Mouse (Mus musculus) MEL (cell line): ENCODE measurements around the gene Elk3.

ENCODE experiments used
- CTCF ChIP-seq, 3 experiments: IDR thresholded peaks in 2 of 3; conservative IDR thresholded peaks in 1 of 3; 2 replicates each; pipeline ENCODE4 v1.5.1; 2011 to 2012; ENCODE audit warnings: low read length in 3 of 3, low read depth in 2 of 3, mild to moderate bottlenecking in 2 of 3, improper control_type of control experiment in 1 of 3, inconsistent platforms in 1 of 3, mixed read lengths in 1 of 3, moderate library complexity in 1 of 3; ENCODE audit not compliant: control insufficient read depth in 1 of 3, insufficient read depth in 1 of 3, poor library complexity in 1 of 3, severe bottlenecking in 1 of 3
- EP300 ChIP-seq, 2 experiments: IDR thresholded peaks; 2 replicates each; pipeline ENCODE4 v1.6.1; 2011; ENCODE audit warnings: improper control_type of control experiment in 2 of 2, low read length in 2 of 2, low read depth in 1 of 2, mild to moderate bottlenecking in 1 of 2
- ETS1 ChIP-seq: IDR thresholded peaks from 2 replicates; pipeline ENCODE4 v1.6.1; 2012; ENCODE audit warnings: low read depth, mild to moderate bottlenecking, inconsistent platforms, low read length, improper control_type of control experiment, moderate library complexity
- GATA1 ChIP-seq: IDR thresholded peaks from 2 replicates; pipeline ENCODE4 v1.6.1; 2011; ENCODE audit warnings: low read depth, low read length, improper control_type of control experiment
- MAX ChIP-seq: IDR thresholded peaks from 2 replicates; pipeline ENCODE4 v1.6.1; 2011; ENCODE audit warnings: low read length, improper control_type of control experiment
- NRF1 ChIP-seq: IDR thresholded peaks from 2 replicates; pipeline ENCODE4 v1.6.1; 2014; ENCODE audit warnings: low read depth, mild to moderate bottlenecking, inconsistent platforms, low read length, improper control_type of control experiment, moderate library complexity; ENCODE audit not compliant: poor library complexity, insufficient read depth, severe bottlenecking
- POLR2A ChIP-seq, 2 experiments: IDR thresholded peaks; 2 replicates each; pipeline ENCODE4 v1.6.1; 2011 to 2012; ENCODE audit warnings: low read length in 2 of 2, mild to moderate bottlenecking in 2 of 2, control low read depth in 1 of 2, improper control_type of control experiment in 1 of 2, low read depth in 1 of 2, moderate library complexity in 1 of 2; ENCODE audit not compliant: control insufficient read depth in 1 of 2, insufficient read depth in 1 of 2, poor library complexity in 1 of 2
- POLR2AphosphoS2 ChIP-seq: IDR thresholded peaks from 2 replicates; pipeline ENCODE4 v1.6.1; 2011; ENCODE audit warnings: low read length, improper control_type of control experiment
- POLR2AphosphoS5 ChIP-seq: IDR thresholded peaks from 2 replicates; pipeline ENCODE4 v1.6.1; 2012; ENCODE audit warnings: low read depth, borderline replicate concordance, mild to moderate bottlenecking, inconsistent platforms, low read length, moderate library complexity, mixed read lengths
- USF2 ChIP-seq, 2 experiments: IDR thresholded peaks; 2 replicates each; pipeline ENCODE4 v1.6.1; 2011 to 2012; ENCODE audit warnings: improper control_type of control experiment in 2 of 2, low read length in 2 of 2, borderline replicate concordance in 1 of 2, inconsistent platforms in 1 of 2, low read depth in 1 of 2, mild to moderate bottlenecking in 1 of 2; ENCODE audit not compliant: insufficient read depth in 1 of 2

DNA sequence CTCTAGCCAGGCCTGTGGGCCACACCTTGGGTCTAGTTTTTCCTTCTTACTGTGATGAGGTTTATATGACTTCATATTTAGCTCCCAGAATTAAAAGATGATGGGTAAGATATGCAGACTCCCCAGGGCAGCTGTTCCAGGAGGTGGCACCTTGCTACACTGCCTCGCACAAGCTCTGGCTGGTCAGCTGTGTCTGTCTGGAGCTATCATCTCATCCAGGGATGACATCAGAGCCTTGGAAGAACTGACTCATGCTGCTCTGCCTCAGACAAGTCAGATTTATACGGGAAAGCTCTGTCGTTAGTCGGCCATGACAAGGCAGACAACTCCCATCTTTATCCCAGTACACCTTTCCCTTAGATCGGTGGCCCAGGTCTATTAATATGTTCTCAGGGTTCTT, 46.2 kb upstream of the Elk3 start:
- TF ChIP-seq CTCF (IDR thresholded peaks at IDR 0.05 in 2 of 3, conservative IDR thresholded peaks at IDR 0.05 in 1 of 3; ENCODE audit: control insufficient read depth in 1 of 3, insufficient read depth in 1 of 3, low read depth in 2 of 3, low read length in 3 of 3, poor library complexity in 1 of 3, severe bottlenecking in 1 of 3): no peak
- no peak for TF ChIP-seq GATA1
- no peak for TF ChIP-seq POLR2A (IDR thresholded peaks at IDR 0.05; ENCODE audit: control insufficient read depth in 1 of 2, insufficient read depth in 1 of 2, low read depth in 1 of 2, low read length in 2 of 2, poor library complexity in 1 of 2)
- no peak for TF ChIP-seq USF2 (IDR thresholded peaks at IDR 0.05; ENCODE audit: borderline replicate concordance in 1 of 2, insufficient read depth in 1 of 2, low read depth in 1 of 2, low read length in 2 of 2)
- no peak for TF ChIP-seq POLR2AphosphoS2
- no peak for TF ChIP-seq POLR2AphosphoS5
- TF ChIP-seq ETS1: no peak
- TF ChIP-seq NRF1: no peak
- TF ChIP-seq EP300 (IDR thresholded peaks at IDR 0.05; ENCODE audit: low read depth in 1 of 2, low read length in 2 of 2): no peak
- no peak for TF ChIP-seq MAX
